Mouse (Mus musculus): ENCODE data around the gene Fam171a2. TPM values are rescaled to one million over a fixed set of nuclear protein-coding genes. Genes with fewer than 3 reads are reported as not detected.

Gene Fam171a2
- polyA plus RNA-seq (2015; fragmentation: Nextera tagmentation; extraction: Ambion mirVana) = 0.86 and 1.8 TPM in 2 replicates

- Histone ChIP-seq H3K4me2 (ENCODE audit: low read depth, low read length) (peak within 1 kb of the TSS; percentile 97), H3K9me3 (ENCODE audit: control insufficient read depth, low read length) (no peaks in the 10 kb centered on the region), H3K4me3 (ENCODE audit: low read length) (peak within 1 kb of the TSS; percentile 91), H3K27ac (ENCODE audit: low read length) (peak within 1 kb of the TSS; percentile 87), H3K36me3 (ENCODE audit: control insufficient read depth, insufficient read depth, low read length) (0 out of 2 replicates have a peak, but pooled peaks cover 2% of the 10 kb centered on the region), H3K4me1 (ENCODE audit: control insufficient read depth, insufficient read depth, low read length) (peaks cover 27% of the 10 kb centered on the region), H3K27me3 (replicated peaks; ENCODE audit: control insufficient read depth, insufficient read depth, low read length) (peaks cover 3% of the 10 kb centered on the region; the same call in 1 of the 2 replicates), H3K9ac (ENCODE audit: low read depth, low read length) (peak within 1 kb of the TSS; percentile 95)
- 0% methylated on average over 29 of the region's 40 CpGs for WGBS
- ATAC-seq = peak; percentile 70
These were observed at the start of gene Fam171a2 for GRCm38 (mm10) chr11:102447497-102447896. Fam171a2 (minus strand) TSS chr11:102447682.

DNA sequence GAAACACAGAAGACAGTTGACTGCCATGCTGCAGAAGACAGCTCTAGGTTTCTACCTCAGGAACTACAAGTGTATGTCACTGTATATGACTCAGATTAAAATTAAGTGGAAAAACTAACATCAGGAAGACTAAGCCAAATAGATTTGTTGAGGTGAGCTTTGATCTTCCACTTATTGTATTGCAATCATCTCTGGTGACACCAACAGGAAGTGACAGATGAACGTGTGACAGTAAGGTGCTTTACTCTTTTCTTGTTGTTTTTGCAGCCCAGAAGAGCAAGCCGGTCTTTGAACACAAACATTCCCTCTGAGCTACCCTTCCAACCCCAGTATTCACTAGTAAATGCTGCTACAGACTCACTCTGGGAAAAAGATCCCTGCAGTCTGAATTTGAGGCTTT, 49.2 kb upstream of the Fam171a2 start:
- no peak overlapping the region for H3K27ac ChIP-seq (ENCODE audit: low read length)
- 0 out of 2 replicates have a peak, but pooled peaks cover 7% of the 10 kb centered on the region for H3K36me3 ChIP-seq (ENCODE audit: control insufficient read depth, insufficient read depth, low read length)
- WGBS = 91% methylated on average over 2 of the region's 2 CpGs
- no peak overlapping the region for H3K4me3 ChIP-seq (ENCODE audit: low read length)
- H3K9me3 ChIP-seq (ENCODE audit: control insufficient read depth, low read length) = no peaks in the 10 kb centered on the region
- H3K4me2 ChIP-seq (ENCODE audit: low read depth, low read length) = no peak overlapping the region
- H3K27me3 ChIP-seq (replicated peaks; ENCODE audit: control insufficient read depth, insufficient read depth, low read length) = no peaks in the 10 kb centered on the region
- H3K4me1 ChIP-seq (ENCODE audit: control insufficient read depth, insufficient read depth, low read length) = no peaks in the 10 kb centered on the region
- no peak overlapping the region for H3K9ac ChIP-seq (ENCODE audit: low read depth, low read length)
- ATAC-seq = no peak

DNA sequence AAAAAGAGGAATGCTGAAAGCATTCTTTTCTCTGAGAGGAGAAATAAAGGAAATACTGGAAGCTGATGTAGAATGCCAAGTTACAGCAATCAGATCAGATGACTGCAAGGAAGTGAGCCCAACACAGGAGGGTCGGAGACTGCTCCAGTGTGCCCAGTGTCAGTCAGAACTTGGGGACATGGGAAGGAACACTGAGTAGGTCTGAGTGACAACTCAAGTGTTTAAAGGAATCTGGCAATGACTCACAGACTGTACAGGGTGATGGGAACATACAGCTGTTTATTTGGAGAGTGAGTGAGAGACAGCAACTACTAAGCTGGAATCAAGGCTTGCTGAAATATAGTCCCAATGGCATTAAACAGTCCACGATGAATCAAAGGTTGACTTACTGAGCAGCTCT, 48.7 kb upstream of the Fam171a2 start:
- Histone ChIP-seq H3K27ac (ENCODE audit: low read length) (no peak overlapping the region), H3K9ac (ENCODE audit: low read depth, low read length) (no peak overlapping the region), H3K27me3 (replicated peaks; ENCODE audit: control insufficient read depth, insufficient read depth, low read length) (no peaks in the 10 kb centered on the region), H3K4me3 (ENCODE audit: low read length) (no peak overlapping the region), H3K36me3 (ENCODE audit: control insufficient read depth, insufficient read depth, low read length) (0 out of 2 replicates have a peak, but pooled peaks cover 7% of the 10 kb centered on the region), H3K4me1 (ENCODE audit: control insufficient read depth, insufficient read depth, low read length) (no peaks in the 10 kb centered on the region), H3K4me2 (ENCODE audit: low read depth, low read length) (no peak overlapping the region), H3K9me3 (ENCODE audit: control insufficient read depth, low read length) (no peaks in the 10 kb centered on the region)
- WGBS = 93% methylated on average over 2 of the region's 2 CpGs
- ATAC-seq = no peak

- WGBS = 96% methylated on average over 5 of the region's 5 CpGs
These were observed 48.3 kb upstream of the Fam171a2 start for GRCm38 (mm10) chr11:102495742-102496141.

DNA sequence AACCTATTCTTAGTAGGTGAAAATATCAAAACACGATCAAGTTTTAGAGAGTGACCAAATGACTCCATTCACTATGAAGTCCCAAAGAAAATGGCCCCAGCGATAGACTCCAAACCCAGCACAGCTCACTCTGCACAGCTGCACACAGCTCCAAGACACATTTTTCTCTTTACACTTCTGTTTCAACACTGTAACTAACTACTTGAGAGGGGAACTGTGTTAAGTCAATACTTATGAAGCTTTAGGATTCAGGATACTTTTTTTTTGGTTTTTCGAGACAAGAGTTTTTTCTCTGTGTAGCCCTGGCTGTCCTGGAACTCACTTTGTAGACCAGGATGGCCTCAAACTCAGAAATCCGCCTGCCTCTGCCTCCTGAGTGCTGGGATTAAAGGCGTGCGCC, 47.6 kb upstream of the Fam171a2 start:
- Histone ChIP-seq H3K9ac (ENCODE audit: low read depth, low read length) (no peak overlapping the region), H3K4me1 (ENCODE audit: control insufficient read depth, insufficient read depth, low read length) (no peaks in the 10 kb centered on the region), H3K36me3 (ENCODE audit: control insufficient read depth, insufficient read depth, low read length) (0 out of 2 replicates have a peak, but pooled peaks cover 7% of the 10 kb centered on the region), H3K27me3 (replicated peaks; ENCODE audit: control insufficient read depth, insufficient read depth, low read length) (no peaks in the 10 kb centered on the region), H3K4me3 (ENCODE audit: low read length) (no peak overlapping the region), H3K27ac (ENCODE audit: low read length) (no peak overlapping the region), H3K9me3 (ENCODE audit: control insufficient read depth, low read length) (no peaks in the 10 kb centered on the region), H3K4me2 (ENCODE audit: low read depth, low read length) (no peak overlapping the region)
- 91% methylated on average over 6 of the region's 6 CpGs for WGBS
- no peak for ATAC-seq

More at GRCm38 (mm10) chr11:102495742-102496141, 48.3 kb upstream of the Fam171a2 start:
- Histone ChIP-seq H3K4me3 (ENCODE audit: low read length) (no peak overlapping the region), H3K9me3 (ENCODE audit: control insufficient read depth, low read length) (no peaks in the 10 kb centered on the region), H3K27ac (ENCODE audit: low read length) (no peak overlapping the region), H3K27me3 (replicated peaks; ENCODE audit: control insufficient read depth, insufficient read depth, low read length) (no peaks in the 10 kb centered on the region), H3K36me3 (ENCODE audit: control insufficient read depth, insufficient read depth, low read length) (0 out of 2 replicates have a peak, but pooled peaks cover 7% of the 10 kb centered on the region), H3K4me2 (ENCODE audit: low read depth, low read length) (no peak overlapping the region), H3K9ac (ENCODE audit: low read depth, low read length) (no peak overlapping the region), H3K4me1 (ENCODE audit: control insufficient read depth, insufficient read depth, low read length) (no peaks in the 10 kb centered on the region)
- ATAC-seq = no peak

DNA sequence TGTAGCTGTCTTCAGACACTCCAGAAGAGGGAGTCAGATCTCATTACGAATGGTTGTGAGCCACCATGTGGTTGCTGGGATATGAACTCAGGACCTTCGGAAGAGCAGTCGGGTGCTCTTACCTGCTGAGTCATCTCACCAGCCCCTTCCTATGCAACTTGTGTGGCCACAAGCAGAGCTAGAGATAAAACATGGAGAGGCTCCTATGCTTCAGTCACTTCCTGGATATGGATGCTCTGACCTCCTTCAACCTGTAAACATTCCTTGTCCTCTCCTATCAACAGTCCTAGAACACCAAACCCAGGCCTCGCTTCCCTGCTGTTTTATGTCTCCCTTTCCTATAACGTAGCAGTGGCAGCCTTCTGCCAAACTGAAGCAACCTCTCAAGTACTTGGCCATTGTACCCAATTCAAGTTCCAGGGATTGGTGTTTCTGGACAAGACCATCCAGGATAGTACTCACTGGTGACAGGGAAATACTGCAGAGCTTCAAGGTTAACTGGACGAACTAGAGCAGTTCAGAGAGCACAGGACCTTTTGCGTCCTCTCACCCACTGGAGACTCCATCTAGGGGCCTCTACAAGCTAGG, 46.7 kb upstream of the Fam171a2 start:
- no peak overlapping the region for H3K9ac ChIP-seq (ENCODE audit: low read depth, low read length)
- no peaks in the 10 kb centered on the region for H3K27me3 ChIP-seq (replicated peaks; ENCODE audit: control insufficient read depth, insufficient read depth, low read length)
- H3K36me3 ChIP-seq (ENCODE audit: control insufficient read depth, insufficient read depth, low read length) = 0 out of 2 replicates have a peak, but pooled peaks cover 7% of the 10 kb centered on the region
- no peak overlapping the region for H3K4me2 ChIP-seq (ENCODE audit: low read depth, low read length)
- 76% methylated on average over 7 of the region's 7 CpGs for WGBS
- no peak overlapping the region for H3K4me3 ChIP-seq (ENCODE audit: low read length)
- no peaks in the 10 kb centered on the region for H3K9me3 ChIP-seq (ENCODE audit: control insufficient read depth, low read length)
- H3K4me1 ChIP-seq (ENCODE audit: control insufficient read depth, insufficient read depth, low read length) = no peaks in the 10 kb centered on the region
- H3K27ac ChIP-seq (ENCODE audit: low read length) = no peak overlapping the region
- no peak for ATAC-seq

DNA sequence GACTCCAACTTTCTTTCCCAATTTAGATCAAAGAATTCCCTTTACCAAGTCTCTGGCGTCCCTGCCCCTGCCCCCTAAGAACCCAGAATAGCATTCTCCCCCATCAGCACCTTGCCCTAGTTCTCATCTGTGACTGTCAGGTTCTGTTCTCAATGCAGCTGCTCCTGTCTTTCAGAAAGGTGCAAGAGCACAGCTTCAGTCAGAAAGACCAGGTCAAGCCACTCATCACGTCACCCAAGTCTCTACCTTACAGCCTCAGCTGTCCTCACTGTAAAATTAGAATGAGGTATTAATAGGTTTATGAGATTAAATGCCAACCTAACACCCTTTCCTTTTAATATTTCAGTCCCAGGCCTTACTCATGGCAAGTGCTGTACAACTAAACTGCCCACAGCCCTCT, 45.8 kb upstream of the Fam171a2 start:
- no peaks in the 10 kb centered on the region for H3K4me1 ChIP-seq (ENCODE audit: control insufficient read depth, insufficient read depth, low read length)
- no peak overlapping the region for H3K4me3 ChIP-seq (ENCODE audit: low read length)
- no peak overlapping the region for H3K9ac ChIP-seq (ENCODE audit: low read depth, low read length)
- 0 out of 2 replicates have a peak, but pooled peaks cover 7% of the 10 kb centered on the region for H3K36me3 ChIP-seq (ENCODE audit: control insufficient read depth, insufficient read depth, low read length)
- ATAC-seq = no peak
- no peaks in the 10 kb centered on the region for H3K27me3 ChIP-seq (replicated peaks; ENCODE audit: control insufficient read depth, insufficient read depth, low read length)
- no peak overlapping the region for H3K27ac ChIP-seq (ENCODE audit: low read length)
- 90% methylated on average over 2 of the region's 2 CpGs for WGBS
- H3K9me3 ChIP-seq (ENCODE audit: control insufficient read depth, low read length) = no peaks in the 10 kb centered on the region
- no peak overlapping the region for H3K4me2 ChIP-seq (ENCODE audit: low read depth, low read length)

DNA sequence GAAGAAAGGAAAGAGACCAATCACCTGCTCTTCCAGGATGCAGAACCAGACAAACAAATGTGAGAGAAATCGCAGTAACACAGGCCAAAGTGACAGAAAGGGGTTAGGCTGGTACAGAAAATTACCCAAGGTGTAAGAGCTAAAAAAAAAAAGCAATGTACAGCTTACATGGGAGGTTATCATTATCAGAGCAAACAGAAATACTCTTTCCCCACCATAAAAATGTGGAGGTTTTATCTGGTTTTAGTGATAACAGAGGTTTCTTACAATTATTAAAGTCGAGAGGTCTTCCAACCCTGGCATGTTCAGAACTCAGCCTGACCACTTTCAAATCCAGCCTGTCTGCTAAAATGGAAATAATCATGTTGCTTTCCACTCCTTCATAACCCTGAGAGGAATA, 40.4 kb upstream of the Fam171a2 start:
- Histone ChIP-seq H3K4me1 (ENCODE audit: control insufficient read depth, insufficient read depth, low read length) (no peaks in the 10 kb centered on the region), H3K27ac (ENCODE audit: low read length) (no peak overlapping the region), H3K9ac (ENCODE audit: low read depth, low read length) (no peak overlapping the region), H3K27me3 (replicated peaks; ENCODE audit: control insufficient read depth, insufficient read depth, low read length) (no peaks in the 10 kb centered on the region), H3K9me3 (ENCODE audit: control insufficient read depth, low read length) (no peaks in the 10 kb centered on the region), H3K4me3 (ENCODE audit: low read length) (no peak overlapping the region), H3K36me3 (ENCODE audit: control insufficient read depth, insufficient read depth, low read length) (peaks cover 4% of the 10 kb centered on the region; the same call in 1 of the 2 replicates), H3K4me2 (ENCODE audit: low read depth, low read length) (no peak overlapping the region)
- no peak for ATAC-seq
- 64% methylated on average over 2 of the region's 2 CpGs for WGBS

GRCm38 (mm10) chr11:102486733-102487386, 39.4 kb upstream of the Fam171a2 start:
- WGBS = 69% methylated on average over 11 of the region's 11 CpGs
- H3K27me3 ChIP-seq (replicated peaks; ENCODE audit: control insufficient read depth, insufficient read depth, low read length) = no peaks in the 10 kb centered on the region
- H3K9ac ChIP-seq (ENCODE audit: low read depth, low read length) = no peak overlapping the region
- no peak overlapping the region for H3K4me3 ChIP-seq (ENCODE audit: low read length)
- peak; percentile 64; the same call in 1 of the 2 replicates for ATAC-seq
- H3K27ac ChIP-seq (ENCODE audit: low read length) = no peak overlapping the region
- H3K4me1 ChIP-seq (ENCODE audit: control insufficient read depth, insufficient read depth, low read length) = no peaks in the 10 kb centered on the region
- peaks cover 4% of the 10 kb centered on the region; the same call in 1 of the 2 replicates for H3K36me3 ChIP-seq (ENCODE audit: control insufficient read depth, insufficient read depth, low read length)
- no peak overlapping the region for H3K4me2 ChIP-seq (ENCODE audit: low read depth, low read length)
- H3K9me3 ChIP-seq (ENCODE audit: control insufficient read depth, low read length) = no peaks in the 10 kb centered on the region
